Mouse (Mus musculus) embryonic facial prominence, embryonic 10.5 days (tissue): Measurements from ENCODE around the gene E2f6. TPM values are rescaled to one million over a fixed set of nuclear protein-coding genes. Genes with fewer than 3 reads are reported as not detected.

Source experiments
- DNase-seq: peaks from one replicate; pipeline ENCODE4 v3.0.0-alpha.2; 2017; ENCODE audit warnings: low spot score
- H3K27ac ChIP-seq: fragments of 300-500 bp; sonication (generic); replicated peaks from 2 replicates; pipeline ENCODE4 v1.5.1; 2016; ENCODE audit warnings: mild to moderate bottlenecking
- H3K27me3 ChIP-seq: fragments of 300-500 bp; sonication (generic); replicated peaks from 2 replicates; pipeline ENCODE4 v1.6.1; 2016; ENCODE audit warnings: low read depth, mild to moderate bottlenecking; ENCODE audit not compliant: poor library complexity, severe bottlenecking
- H3K36me3 ChIP-seq: fragments of 300-500 bp; sonication (generic); replicated peaks from 2 replicates; pipeline ENCODE4 v1.6.1; 2016; ENCODE audit warnings: mild to moderate bottlenecking, moderate library complexity
- H3K4me1 ChIP-seq: fragments of 300-500 bp; sonication (generic); 2 replicates; pipeline ENCODE4 v1.6.1; 2016
- H3K4me3 ChIP-seq: fragments of 300-500 bp; sonication (generic); 2 replicates; pipeline ENCODE4 v1.5.1; 2016; ENCODE audit warnings: mild to moderate bottlenecking, moderate library complexity
- H3K9me3 ChIP-seq: fragments of 300-500 bp; sonication (generic); 2 replicates; pipeline ENCODE4 v1.6.1; 2016; ENCODE audit warnings: mild to moderate bottlenecking
- WGBS: fragments of 180-500 bp; shearing (Covaris S2); methylation state at CpG from one replicate; pipeline ENCODE4 v1.1.7; 2016; 5-methylcytosine and 5-hydroxymethylcytosine counted together
- polyA plus RNA-seq: library from polyadenylated mRNA; unstranded; fragments of >200 nt; fragmentation: Nextera tagmentation; extraction: Ambion mirVana; gene quantifications from 2 replicates; pipeline ENCODE4 v1.2.1, GENCODE M21; 2016

E2f6 gene
- polyA plus RNA-seq, 1 experiment from 2014 or later = 64.2 TPM

DNA sequence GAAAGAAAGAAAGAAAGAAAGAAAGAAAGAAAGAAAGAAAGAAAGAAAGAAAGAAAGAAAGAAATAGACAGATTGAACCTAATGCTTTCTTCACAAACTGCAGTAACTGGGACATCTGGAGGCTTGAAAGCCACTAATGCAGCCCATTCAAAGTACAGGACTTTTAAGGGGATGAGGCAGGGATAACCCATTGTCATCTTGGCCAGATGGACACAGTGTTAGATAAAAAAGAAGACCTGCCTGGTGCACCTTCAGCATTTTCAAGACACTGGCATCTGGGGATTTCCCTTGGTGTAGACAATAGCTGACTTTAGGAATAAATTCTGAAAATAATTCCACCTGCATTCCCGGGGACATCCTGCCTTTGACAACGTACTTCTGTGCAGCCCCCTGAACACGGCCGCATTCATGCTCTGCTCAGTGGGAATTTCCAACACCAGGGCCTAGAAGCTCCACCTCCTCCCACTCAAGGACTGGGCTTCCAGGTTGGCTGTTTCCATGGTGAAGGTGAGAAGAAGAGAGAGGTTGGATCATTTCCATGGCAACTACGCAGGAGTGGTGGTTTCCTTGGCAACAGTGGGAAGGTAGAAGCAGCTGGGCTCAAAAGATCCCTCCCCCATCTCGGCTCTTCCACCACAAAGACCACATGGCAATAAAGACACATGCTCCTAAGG lies 45.0 kb downstream of the E2f6 start:
- H3K4me3 ChIP-seq = no peak overlapping the region
- H3K4me1 ChIP-seq = peaks cover 20% of the 10 kb centered on the region
- no peak overlapping the region for H3K27ac ChIP-seq
- no peaks in the 10 kb centered on the region for H3K27me3 ChIP-seq
- H3K36me3 ChIP-seq = no peaks in the 10 kb centered on the region
- DNase-seq = peak; percentile 47
- 39% methylated on average over 6 of the region's 6 CpGs for WGBS
- H3K9me3 ChIP-seq = no peaks in the 10 kb centered on the region

DNA sequence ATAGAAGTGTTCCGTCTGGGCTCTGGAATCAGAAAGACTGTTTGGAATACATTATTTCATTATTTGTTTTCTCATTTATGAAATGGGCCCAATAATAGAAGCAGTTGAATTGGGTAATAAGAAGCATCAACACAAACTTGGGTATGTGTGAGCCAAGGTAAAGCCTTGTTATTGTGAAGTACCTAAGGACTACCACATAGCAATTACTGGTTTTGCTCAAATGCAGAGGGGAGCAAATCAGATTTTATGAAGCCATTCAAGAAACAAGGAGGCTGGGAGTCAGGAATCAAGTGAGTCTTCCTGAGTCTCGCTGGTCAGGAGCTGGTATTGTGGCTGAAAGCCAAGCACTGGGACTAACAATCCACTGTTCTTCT lies 45.5 kb downstream of the E2f6 start:
- no peaks in the 10 kb centered on the region for H3K36me3 ChIP-seq
- no peak for DNase-seq
- 71% methylated on average over 2 of the region's 2 CpGs for WGBS
- no peaks in the 10 kb centered on the region for H3K27me3 ChIP-seq
- H3K9me3 ChIP-seq = no peaks in the 10 kb centered on the region
- peaks cover 15% of the 10 kb centered on the region for H3K4me1 ChIP-seq
- H3K4me3 ChIP-seq = no peak overlapping the region
- H3K27ac ChIP-seq = no peak overlapping the region

- H3K9me3 ChIP-seq = no peaks in the 10 kb centered on the region
- WGBS = 86% methylated on average over 4 of the region's 4 CpGs
- H3K4me1 ChIP-seq = peaks cover 17% of the 10 kb centered on the region
- no peak for DNase-seq
- H3K27me3 ChIP-seq = no peaks in the 10 kb centered on the region
- no peaks in the 10 kb centered on the region for H3K36me3 ChIP-seq
- no peak overlapping the region for H3K4me3 ChIP-seq
- H3K27ac ChIP-seq = no peak overlapping the region
Measured at GRCm38 (mm10) chr12:16858081-16858480, 47.3 kb downstream of the E2f6 start.

DNA sequence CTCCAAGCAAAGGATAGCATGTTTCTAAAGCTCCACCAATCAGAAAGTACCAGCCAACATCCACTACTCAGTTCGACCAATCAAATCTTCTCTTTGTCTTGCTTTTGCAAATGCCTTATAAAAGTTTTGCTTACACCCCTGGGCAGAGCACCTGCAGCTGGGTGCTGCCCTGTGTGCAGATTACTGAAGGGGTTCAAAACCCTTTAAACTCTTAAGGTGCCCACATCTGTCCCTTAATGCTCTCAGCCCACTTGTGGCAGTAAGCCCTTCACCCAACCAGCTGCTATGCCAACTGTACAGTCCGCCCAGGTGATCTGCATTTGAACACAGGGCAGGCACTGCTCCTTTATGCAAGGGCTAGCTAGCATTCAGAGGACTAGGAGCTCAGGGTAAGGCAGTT lies 49.0 kb downstream of the E2f6 start:
- DNase-seq = no peak
- Histone ChIP-seq H3K4me3 (no peak overlapping the region), H3K9me3 (no peaks in the 10 kb centered on the region), H3K27me3 (no peaks in the 10 kb centered on the region), H3K4me1 (peaks cover 17% of the 10 kb centered on the region), H3K27ac (no peak overlapping the region), H3K36me3 (no peaks in the 10 kb centered on the region)
- 89% methylated on average over 2 of the region's 2 CpGs for WGBS

- H3K4me1 ChIP-seq = peaks cover 17% of the 10 kb centered on the region
- no peak for DNase-seq
- no peaks in the 10 kb centered on the region for H3K36me3 ChIP-seq
- WGBS = 79% methylated on average over 1 of the region's 1 CpGs
- no peaks in the 10 kb centered on the region; the same call in 1 of the 2 replicates for H3K9me3 ChIP-seq
- no peak overlapping the region for H3K27ac ChIP-seq
- H3K4me3 ChIP-seq = no peak overlapping the region
- no peaks in the 10 kb centered on the region for H3K27me3 ChIP-seq
Measured at GRCm38 (mm10) chr12:16860533-16860932, 49.8 kb downstream of the E2f6 start.

DNA sequence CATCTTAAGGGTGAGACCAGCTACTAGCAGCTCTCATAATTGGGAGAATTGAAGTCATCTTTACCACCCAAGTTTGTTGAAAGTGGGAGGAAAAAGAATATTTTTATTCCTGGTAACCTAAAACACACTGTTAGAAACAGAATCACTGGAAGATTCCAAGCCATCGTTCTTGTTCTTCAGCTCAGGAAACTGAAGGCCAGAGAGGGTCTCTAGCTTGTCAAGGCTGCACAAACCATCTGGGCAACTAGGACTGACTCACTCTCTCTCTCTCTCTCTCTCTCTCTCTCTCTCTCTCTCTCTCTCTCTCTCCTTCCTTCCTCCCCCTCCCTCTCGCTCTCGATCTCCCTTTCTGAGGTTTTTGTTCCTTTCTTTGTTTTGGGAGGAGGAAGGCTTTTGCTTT lies 50.2 kb downstream of the E2f6 start:
- Histone ChIP-seq H3K27me3 (no peaks in the 10 kb centered on the region), H3K27ac (no peak overlapping the region), H3K9me3 (no peaks in the 10 kb centered on the region; the same call in 1 of the 2 replicates), H3K4me3 (no peak overlapping the region), H3K36me3 (no peaks in the 10 kb centered on the region), H3K4me1 (peaks cover 13% of the 10 kb centered on the region)
- 76% methylated on average over 3 of the region's 3 CpGs for WGBS
- DNase-seq = no peak

GRCm38 (mm10) chr12:16864477-16864876 lies 53.7 kb downstream of the E2f6 start:
- H3K36me3 ChIP-seq = no peaks in the 10 kb centered on the region
- H3K4me3 ChIP-seq = no peak overlapping the region
- WGBS = 89% methylated on average over 4 of the region's 4 CpGs
- DNase-seq = no peak
- no peak overlapping the region for H3K27ac ChIP-seq
- H3K4me1 ChIP-seq = peaks cover 19% of the 10 kb centered on the region
- H3K27me3 ChIP-seq = no peaks in the 10 kb centered on the region
- H3K9me3 ChIP-seq = no peaks in the 10 kb centered on the region; the same call in 1 of the 2 replicates

DNA sequence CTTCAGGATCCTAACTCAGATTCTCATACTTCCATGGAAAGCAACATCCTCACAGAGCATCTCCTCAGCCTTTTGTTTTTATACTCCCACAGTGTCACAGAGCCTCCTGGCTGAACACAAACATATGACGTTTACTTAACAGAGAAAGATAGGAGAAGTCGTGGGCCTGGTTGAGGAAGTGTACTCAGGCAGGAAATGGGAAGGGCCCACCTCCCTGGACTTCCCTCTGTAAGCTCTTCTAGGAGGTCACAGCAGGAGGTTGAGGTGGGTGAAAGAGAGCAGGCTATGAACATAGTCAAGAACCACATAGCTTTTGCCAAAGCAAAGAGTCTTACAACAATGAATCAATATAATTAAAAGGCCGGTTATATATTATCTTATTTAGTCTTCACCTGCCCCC lies 55.1 kb downstream of the E2f6 start:
- no peak overlapping the region for H3K4me3 ChIP-seq
- 67% methylated on average over 3 of the region's 3 CpGs for WGBS
- H3K27ac ChIP-seq = no peak overlapping the region
- H3K9me3 ChIP-seq = no peaks in the 10 kb centered on the region; the same call in 1 of the 2 replicates
- no peaks in the 10 kb centered on the region for H3K36me3 ChIP-seq
- H3K27me3 ChIP-seq = no peaks in the 10 kb centered on the region
- DNase-seq = no peak
- peaks cover 27% of the 10 kb centered on the region for H3K4me1 ChIP-seq

DNA sequence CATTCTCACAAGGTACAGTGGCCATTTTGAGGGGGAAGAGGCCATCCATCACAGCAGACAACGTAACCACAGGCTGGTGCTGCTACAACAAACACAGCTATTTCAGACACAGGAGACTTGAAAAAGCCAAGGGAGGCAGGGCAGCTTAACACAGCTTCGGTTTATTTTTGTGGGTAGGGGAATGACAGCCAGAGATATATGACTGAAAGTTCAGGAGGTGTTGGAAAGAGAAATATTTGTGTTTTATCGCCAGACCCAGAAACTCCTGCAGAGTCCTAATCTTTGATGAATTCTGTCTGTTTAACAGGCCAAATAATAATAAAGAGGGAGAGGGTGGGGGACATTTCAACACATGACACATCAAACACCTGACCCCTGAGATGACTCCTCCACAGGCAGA lies 55.7 kb downstream of the E2f6 start:
- Histone ChIP-seq H3K4me3 (no peak overlapping the region), H3K27me3 (no peaks in the 10 kb centered on the region), H3K4me1 (peaks cover 28% of the 10 kb centered on the region), H3K9me3 (no peaks in the 10 kb centered on the region; the same call in 1 of the 2 replicates), H3K27ac (no peak overlapping the region), H3K36me3 (no peaks in the 10 kb centered on the region)
- WGBS = 68% methylated on average over 3 of the region's 3 CpGs
- DNase-seq = no peak

GRCm38 (mm10) chr12:16867306-16867705 lies 56.5 kb downstream of the E2f6 start:
- no peak overlapping the region for H3K27ac ChIP-seq
- DNase-seq = no peak
- H3K9me3 ChIP-seq = no peaks in the 10 kb centered on the region; the same call in 1 of the 2 replicates
- peaks cover 30% of the 10 kb centered on the region for H3K4me1 ChIP-seq
- no peak overlapping the region for H3K4me3 ChIP-seq
- H3K36me3 ChIP-seq = no peaks in the 10 kb centered on the region
- 66% methylated on average over 7 of the region's 7 CpGs for WGBS
- no peaks in the 10 kb centered on the region for H3K27me3 ChIP-seq

GRCm38 (mm10) chr12:16868618-16869017 lies 57.9 kb downstream of the E2f6 start:
- H3K36me3 ChIP-seq = no peaks in the 10 kb centered on the region
- WGBS = 75% methylated on average over 6 of the region's 6 CpGs
- H3K4me1 ChIP-seq = peaks cover 32% of the 10 kb centered on the region
- H3K27ac ChIP-seq = 0 out of 2 replicates have a peak overlapping the region, but pooled peaks have one; percentile 19
- DNase-seq = no peak
- H3K27me3 ChIP-seq = no peaks in the 10 kb centered on the region
- H3K9me3 ChIP-seq = no peaks in the 10 kb centered on the region; the same call in 1 of the 2 replicates
- H3K4me3 ChIP-seq = no peak overlapping the region

GRCm38 (mm10) chr12:16869091-16869778 lies 58.5 kb downstream of the E2f6 start:
- WGBS = 67% methylated on average over 8 of the region's 8 CpGs
- H3K27ac ChIP-seq = peak overlapping the region; percentile 86
- H3K36me3 ChIP-seq = no peaks in the 10 kb centered on the region
- no peak for DNase-seq
- no peaks in the 10 kb centered on the region for H3K27me3 ChIP-seq
- H3K4me3 ChIP-seq = no peak overlapping the region
- peaks cover 35% of the 10 kb centered on the region for H3K4me1 ChIP-seq
- H3K9me3 ChIP-seq = no peaks in the 10 kb centered on the region; the same call in 1 of the 2 replicates

DNA sequence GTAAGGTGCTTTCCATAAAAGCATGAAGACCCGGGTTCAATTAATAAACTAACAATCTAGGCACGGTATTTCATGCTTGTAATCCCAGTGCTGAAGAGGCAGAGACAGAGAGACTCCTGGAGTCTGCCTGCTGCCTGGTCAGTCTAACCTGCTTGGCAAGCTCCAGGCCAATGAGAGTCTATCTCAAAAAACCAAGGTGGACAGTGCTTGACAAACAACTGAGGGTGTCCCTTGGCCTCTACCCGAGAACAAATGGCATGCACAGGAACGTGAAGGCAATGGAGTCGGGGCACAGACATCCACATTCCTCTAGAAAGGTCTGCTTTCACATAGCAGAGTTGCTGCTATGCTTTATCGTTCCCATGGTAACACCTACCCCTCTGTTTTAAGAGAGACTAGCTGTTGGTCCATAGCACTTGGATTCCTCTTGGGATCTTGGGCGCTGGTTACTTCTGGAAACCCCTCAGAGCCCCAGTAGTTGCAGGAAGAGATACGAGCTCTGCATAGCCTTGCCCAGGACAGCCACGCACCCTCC lies 59.2 kb downstream of the E2f6 start:
- Histone ChIP-seq H3K9me3 (no peaks in the 10 kb centered on the region; the same call in 1 of the 2 replicates), H3K4me1 (peaks cover 37% of the 10 kb centered on the region), H3K27ac (peak overlapping the region; percentile 86), H3K4me3 (peak overlapping the region; percentile 17; the same call in 1 of the 2 replicates), H3K36me3 (no peaks in the 10 kb centered on the region), H3K27me3 (no peaks in the 10 kb centered on the region)
- 53% methylated on average over 9 of the region's 9 CpGs for WGBS
- DNase-seq = peak; percentile 18
